In the genomic region with DNA sequence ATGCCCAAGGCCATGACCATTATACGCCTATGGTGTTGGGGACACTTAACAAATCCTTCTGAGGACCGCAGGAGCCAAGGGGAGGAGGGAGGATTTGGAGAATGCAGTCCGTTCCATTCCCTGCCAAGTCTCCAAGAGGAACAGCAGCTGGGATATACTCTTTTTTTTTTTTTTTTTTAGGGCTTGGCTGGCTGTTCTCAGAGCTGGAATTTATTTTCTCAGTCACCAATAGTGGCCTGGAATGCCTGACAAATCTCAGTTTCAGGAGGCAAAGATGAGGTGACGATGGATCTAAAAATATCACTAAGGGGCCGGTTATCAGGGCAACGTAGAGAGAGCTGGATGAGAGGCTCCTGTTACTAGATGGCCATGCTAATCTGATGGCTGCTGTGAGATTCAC, we compare ENCODE assay signal across 15 mouse cellular contexts.
A peak's percentile ranks its signal among the peaks of the same experiment; 100 is the strongest.
DNase-seq lines count a peak whose midpoint lies in the region; ATAC-seq and TF ChIP-seq lines count a peak whose summit lies in the region.
"Had no signal": no experiment of that assay in that cellular context is flagged by ENCODE, and none has a peak within 500 bp of the region (broad histone marks: within the 10 kb centered on the region; RNA-seq: fewer than 3 reads in every experiment).

No protein-coding gene starts in this region.

- H3K27ac ChIP-seq in forebrain, postnatal 0 days (ENCODE audit: low read depth, low read length): no peak overlapping the region
- no peak overlapping the region for H3K27ac ChIP-seq in forebrain, embryonic 12.5 days
- H3K27ac ChIP-seq in left cerebral cortex, adult 2 months: no peak overlapping the region
- H3K27ac ChIP-seq in intestine, embryonic 16.5 days (ENCODE audit: low read length): peak overlapping the region; percentile 71
- peak overlapping the region; percentile 54 for H3K27ac ChIP-seq in stomach, embryonic 16.5 days (ENCODE audit: low read length)
- H3K27ac ChIP-seq in midbrain, embryonic 15.5 days: no peak overlapping the region
- H3K27ac ChIP-seq: hindbrain, embryonic 10.5 days; liver, embryonic 12.5 days; midbrain, embryonic 10.5 days; neural tube, embryonic 12.5 days had no signal

- no peak overlapping the region for H3K4me3 ChIP-seq in forebrain, postnatal 0 days (ENCODE audit: low read depth, low read length)
- H3K4me3 ChIP-seq in forebrain, embryonic 12.5 days (replicated peaks): no peak overlapping the region
- no peak overlapping the region for H3K4me3 ChIP-seq in left cerebral cortex, adult 2 months
- H3K4me3 ChIP-seq in intestine, embryonic 16.5 days (ENCODE audit: low read length): no peak overlapping the region
- H3K4me3 ChIP-seq in stomach, embryonic 16.5 days (replicated peaks; ENCODE audit: low read length): no peak overlapping the region
- H3K4me3 ChIP-seq in midbrain, embryonic 15.5 days: no peak overlapping the region
- H3K4me3 ChIP-seq: hindbrain, embryonic 10.5 days; liver, embryonic 12.5 days; midbrain, embryonic 10.5 days; neural tube, embryonic 12.5 days had no signal

- no peak overlapping the region for H3K4me2 ChIP-seq in forebrain, postnatal 0 days (ENCODE audit: low read depth)
- H3K4me2 ChIP-seq in forebrain, embryonic 12.5 days: no peak overlapping the region
- no peak overlapping the region for H3K4me2 ChIP-seq in intestine, embryonic 16.5 days (ENCODE audit: low read depth, low read length)
- no peak overlapping the region for H3K4me2 ChIP-seq in stomach, embryonic 16.5 days (ENCODE audit: low read depth, low read length)
- no peak overlapping the region for H3K4me2 ChIP-seq in midbrain, embryonic 15.5 days
- H3K4me2 ChIP-seq: liver, embryonic 12.5 days; neural tube, embryonic 12.5 days had no signal

- 65% methylated on average over 6 of the region's 6 CpGs for WGBS in forebrain, postnatal 0 days
- 89% methylated on average over 6 of the region's 6 CpGs for WGBS in forebrain, embryonic 12.5 days
- WGBS in intestine, embryonic 16.5 days: 62% methylated on average over 6 of the region's 6 CpGs
- 52% methylated on average over 6 of the region's 6 CpGs for WGBS in stomach, embryonic 16.5 days
- WGBS in midbrain, embryonic 15.5 days: 85% methylated on average over 6 of the region's 6 CpGs

- no peak overlapping the region for H3K9ac ChIP-seq in forebrain, postnatal 0 days
- no peak overlapping the region for H3K9ac ChIP-seq in forebrain, embryonic 12.5 days
- H3K9ac ChIP-seq in intestine, embryonic 16.5 days (ENCODE audit: low read depth, low read length): no peak overlapping the region
- H3K9ac ChIP-seq in stomach, embryonic 16.5 days (ENCODE audit: low read length): no peak overlapping the region
- H3K9ac ChIP-seq in midbrain, embryonic 15.5 days: no peak overlapping the region
- H3K9ac ChIP-seq: liver, embryonic 12.5 days; neural tube, embryonic 12.5 days had no signal

- H3K9me3 ChIP-seq in forebrain, postnatal 0 days (ENCODE audit: low read length): no peaks in the 10 kb centered on the region
- no peaks in the 10 kb centered on the region for H3K9me3 ChIP-seq in forebrain, embryonic 12.5 days
- H3K9me3 ChIP-seq in intestine, embryonic 16.5 days (ENCODE audit: control insufficient read depth, low read length): no peaks in the 10 kb centered on the region
- H3K9me3 ChIP-seq in stomach, embryonic 16.5 days (replicated peaks; ENCODE audit: control insufficient read depth, low read length): no peaks in the 10 kb centered on the region
- no peaks in the 10 kb centered on the region for H3K9me3 ChIP-seq in midbrain, embryonic 15.5 days
- H3K9me3 ChIP-seq: hindbrain, embryonic 10.5 days; liver, embryonic 12.5 days; midbrain, embryonic 10.5 days; neural tube, embryonic 12.5 days had no signal

- H3K4me1 ChIP-seq in forebrain, postnatal 0 days (ENCODE audit: insufficient read depth): no peaks in the 10 kb centered on the region
- no peaks in the 10 kb centered on the region for H3K4me1 ChIP-seq in forebrain, embryonic 12.5 days
- H3K4me1 ChIP-seq in intestine, embryonic 16.5 days (ENCODE audit: control insufficient read depth, insufficient read depth, low read length): peaks cover 6% of the 10 kb centered on the region
- H3K4me1 ChIP-seq in stomach, embryonic 16.5 days (ENCODE audit: control insufficient read depth, insufficient read depth, low read length): 0 out of 2 replicates have a peak, but pooled peaks cover 3% of the 10 kb centered on the region
- no peaks in the 10 kb centered on the region for H3K4me1 ChIP-seq in midbrain, embryonic 15.5 days
- H3K4me1 ChIP-seq: liver, embryonic 12.5 days; neural tube, embryonic 12.5 days had no signal

- intact Hi-C loops in left cerebral cortex, postnatal 25 days (cut with DNase I): loop anchor here (10.0 kb wide), 1 partner anchor 396 kb away; no protein-coding TSS in a partner anchor
- intact Hi-C loops in left cerebral cortex, adult 2 months (cut with DNase I): no loop called here

- no peaks in the 10 kb centered on the region for H3K36me3 ChIP-seq in forebrain, postnatal 0 days (ENCODE audit: insufficient read depth)
- H3K36me3 ChIP-seq in forebrain, embryonic 12.5 days (replicated peaks): no peaks in the 10 kb centered on the region
- H3K36me3 ChIP-seq in intestine, embryonic 16.5 days (ENCODE audit: control insufficient read depth, insufficient read depth, low read length): no peaks in the 10 kb centered on the region
- H3K36me3 ChIP-seq in stomach, embryonic 16.5 days (ENCODE audit: control insufficient read depth, insufficient read depth, low read length): no peaks in the 10 kb centered on the region
- H3K36me3 ChIP-seq in midbrain, embryonic 15.5 days (replicated peaks): no peaks in the 10 kb centered on the region
- H3K36me3 ChIP-seq: hindbrain, embryonic 10.5 days; liver, embryonic 12.5 days; midbrain, embryonic 10.5 days; neural tube, embryonic 12.5 days had no signal

- no peak for TF ChIP-seq CTCF in forebrain, postnatal 0 days (IDR thresholded peaks at IDR 0.05; ENCODE audit: low read depth)
- no peak for TF ChIP-seq CTCF in left cerebral cortex, adult 2 months (IDR thresholded peaks at IDR 0.05)

- H3K27me3 ChIP-seq in forebrain, postnatal 0 days (ENCODE audit: insufficient read depth, low read length): no peaks in the 10 kb centered on the region
- no peaks in the 10 kb centered on the region for H3K27me3 ChIP-seq in forebrain, embryonic 12.5 days
- H3K27me3 ChIP-seq in intestine, embryonic 16.5 days (replicated peaks; ENCODE audit: control insufficient read depth, insufficient read depth, low read length): no peaks in the 10 kb centered on the region
- no peaks in the 10 kb centered on the region for H3K27me3 ChIP-seq in stomach, embryonic 16.5 days (ENCODE audit: control insufficient read depth, insufficient read depth, low read length)
- no peaks in the 10 kb centered on the region for H3K27me3 ChIP-seq in midbrain, embryonic 15.5 days (replicated peaks)
- H3K27me3 ChIP-seq: liver, embryonic 12.5 days had no signal

- ATAC-seq in forebrain, postnatal 0 days: no peak
- ATAC-seq in forebrain, embryonic 12.5 days (ENCODE audit: low FRiP score): no peak
- peak; percentile 45; the same call in 1 of the 2 replicates for ATAC-seq in intestine, embryonic 16.5 days
- peak; percentile 38; the same call in 1 of the 2 replicates for ATAC-seq in stomach, embryonic 16.5 days (ENCODE audit: insufficient read depth, low FRiP score)
- no peak for ATAC-seq in midbrain, embryonic 15.5 days (replicated peaks)
- ATAC-seq: forebrain, embryonic 16.5 days; liver, embryonic 12.5 days had no signal

- DNase-seq in forebrain, postnatal 0 days: peak; percentile 20
- DNase-seq in left cerebral cortex, postnatal 25 days (ENCODE audit: low spot score in 2 of 2): peak; percentile 13 to 60
- no peak for DNase-seq in left cerebral cortex, adult 2 months (ENCODE audit: extremely low spot score in 1 of 2, low spot score in 2 of 2)
- DNase-seq in urinary bladder, postnatal 36 days (ENCODE audit: low spot score in 2 of 2): no peak
- DNase-seq: embryo, embryonic 11 days; thymus, adult 2 months had no signal

Comparison
In these comparisons a context has a peak if more than half of its experiments do, and no peak if none do; other contexts are left out.
1. DNase-seq: peak in forebrain, postnatal 0 days (single experiment) and left cerebral cortex, postnatal 25 days (2 of 2); none in left cerebral cortex, adult 2 months (0 of 2) and urinary bladder, postnatal 36 days (0 of 2).
2. ATAC-seq: peak in intestine, embryonic 16.5 days (single experiment) and stomach, embryonic 16.5 days (single experiment); none in forebrain, postnatal 0 days (single experiment), forebrain, embryonic 12.5 days (single experiment) and midbrain, embryonic 15.5 days (single experiment).
3. H3K27ac ChIP-seq: peak in intestine, embryonic 16.5 days (single experiment) and stomach, embryonic 16.5 days (single experiment); none in forebrain, postnatal 0 days (single experiment), forebrain, embryonic 12.5 days (single experiment), left cerebral cortex, adult 2 months (single experiment) and midbrain, embryonic 15.5 days (single experiment).